Mouse (Mus musculus): ENCODE measurements around the gene Rpa1. TPM values are rescaled to one million over a fixed set of nuclear protein-coding genes. Genes with fewer than 3 reads are reported as not detected.
A peak's percentile ranks its signal among the peaks of the same experiment; 100 is the strongest.
"Not testable (repeated sequence)": the region's sequence is repeated elsewhere in the genome, so short reads cannot be mapped to it uniquely, and the experiment has no call there.

Gene Rpa1
- polyA plus RNA-seq (2017; shearing (Covaris generic)): 100 to 1,000 TPM; 199 to 296 (median 217) TPM

DNA sequence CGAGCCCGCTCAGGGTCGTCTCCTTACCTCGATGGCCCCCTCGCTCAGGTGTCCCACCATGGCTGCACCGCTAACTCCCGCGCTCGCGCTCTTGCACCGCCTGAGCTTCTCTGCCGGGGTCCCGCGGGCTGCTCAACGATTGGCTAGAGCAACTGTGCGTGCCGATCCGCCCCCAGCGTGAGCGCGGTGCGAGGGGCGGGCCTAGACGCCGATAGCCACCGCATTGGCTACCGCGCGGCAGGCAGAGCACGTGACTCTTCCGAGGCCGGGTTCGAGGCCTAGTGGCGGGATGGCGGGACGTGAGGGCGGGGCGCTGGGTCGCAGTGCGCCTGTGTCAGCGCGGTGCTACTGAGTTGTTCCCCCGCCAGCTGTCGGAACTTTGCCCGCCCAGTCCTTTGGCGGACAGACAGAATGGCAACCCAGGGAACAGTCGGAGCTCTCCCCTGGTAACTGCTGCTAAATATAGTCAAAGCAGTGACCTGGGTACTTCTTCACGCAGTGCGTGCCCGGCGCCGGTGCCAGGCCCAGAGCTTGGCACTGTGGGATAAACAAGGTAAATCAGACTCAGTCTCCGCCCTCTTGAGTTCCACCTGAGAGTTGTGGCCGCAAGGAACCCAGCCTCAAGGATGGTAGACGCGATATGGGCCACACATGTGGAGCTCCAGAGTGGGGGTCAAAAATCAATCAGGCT, at the start of gene Rpa1, which contains the start of gene Smyd4:
Gene Rpa1, minus strand, starts transcription at position 126 of the 691 bp plus-strand sequence.
Gene Smyd4, plus strand, starts transcription at position 235 of the 691 bp plus-strand sequence.
- ATAC-seq: peak; percentile 97

GRCm38 (mm10) chr11:75397452-75397851, 49.3 kb upstream of the Rpa1 start:
- no peak for ATAC-seq

- no peak for ATAC-seq
Measured at GRCm38 (mm10) chr11:75395611-75396010, 47.5 kb upstream of the Rpa1 start.

- not testable (repeated sequence) for ATAC-seq
Measured at GRCm38 (mm10) chr11:75383529-75383928, 35.4 kb upstream of the Rpa1 start.

GRCm38 (mm10) chr11:75378786-75379185, 30.7 kb upstream of the Rpa1 start:
- not testable (repeated sequence) for ATAC-seq

DNA sequence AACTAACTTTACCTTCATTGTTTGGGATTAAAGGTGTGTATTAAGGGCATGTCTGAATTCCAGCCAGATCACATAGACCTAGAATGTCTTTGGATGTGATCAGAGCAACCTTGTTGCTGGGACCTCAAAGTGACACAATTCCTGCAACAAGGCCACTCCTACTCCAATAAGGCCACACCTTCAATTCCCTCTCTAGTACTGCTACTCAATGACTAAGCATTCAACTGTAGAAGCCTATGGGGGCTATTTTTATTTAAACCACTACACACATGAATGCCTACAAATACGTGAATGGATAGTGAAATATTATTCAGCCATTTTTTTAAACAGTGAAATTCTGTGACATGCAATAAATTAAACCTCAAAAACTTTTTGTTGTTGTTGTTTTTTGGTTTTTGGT, 29.0 kb upstream of the Rpa1 start:
- no peak for ATAC-seq

GRCm38 (mm10) chr11:75355475-75355874, 7.4 kb upstream of the Rpa1 start:
- ATAC-seq: no peak

- no peak for ATAC-seq
Measured at GRCm38 (mm10) chr11:75351225-75351624, 3.1 kb upstream of the Rpa1 start.

- no peak for ATAC-seq
Measured at GRCm38 (mm10) chr11:75348890-75349261, 752 bp upstream of the Rpa1 start.

DNA sequence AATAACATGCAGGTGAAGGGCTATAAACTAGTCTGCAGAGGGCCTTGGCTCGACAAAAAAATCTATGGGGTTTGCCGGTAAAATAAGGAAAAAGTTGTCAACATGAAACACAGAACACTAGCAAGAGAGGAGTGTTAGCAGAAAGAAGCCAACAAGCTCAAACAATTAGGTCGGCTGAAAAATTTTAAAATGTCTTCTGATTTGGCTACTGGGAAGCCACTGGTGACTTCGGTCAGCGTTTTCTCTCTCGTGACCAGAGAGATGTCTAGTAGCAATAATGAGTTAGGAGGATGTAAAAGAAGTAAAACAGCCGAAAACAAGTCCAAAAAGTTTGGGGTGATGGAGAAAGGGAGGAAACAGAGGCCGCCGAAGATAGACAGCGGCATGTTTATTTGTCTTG, 528 bp downstream of the Rpa1 start:
- no peak for ATAC-seq

GRCm38 (mm10) chr11:75347188-75347585, 937 bp downstream of the Rpa1 start:
- ATAC-seq: no peak

GRCm38 (mm10) chr11:75346556-75347187, 1.5 kb downstream of the Rpa1 start:
- no peak for ATAC-seq

- ATAC-seq: no peak
Measured at GRCm38 (mm10) chr11:75344716-75345115, 3.4 kb downstream of the Rpa1 start.

- no peak for ATAC-seq
Measured at GRCm38 (mm10) chr11:75344163-75344562, 4.0 kb downstream of the Rpa1 start.

DNA sequence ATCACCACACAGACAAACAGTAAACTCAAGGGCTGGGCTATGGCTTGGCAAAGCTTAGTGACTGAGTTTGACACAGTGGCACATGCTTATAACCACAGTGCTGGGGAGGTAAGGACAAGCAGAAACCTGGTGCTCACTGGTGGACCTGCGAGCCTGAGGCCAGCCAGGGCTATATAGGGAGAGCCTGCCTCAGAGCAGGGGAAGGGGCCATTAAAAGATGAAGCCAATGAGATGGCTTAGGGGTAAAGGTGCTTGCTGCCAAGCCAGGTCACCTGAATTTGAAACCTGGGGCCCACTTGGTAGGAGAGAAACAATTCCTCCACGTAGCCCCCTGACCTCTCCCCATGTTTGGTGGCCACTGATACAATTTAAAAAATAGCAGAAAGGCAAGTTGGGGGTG, 5.0 kb downstream of the Rpa1 start:
- no peak for ATAC-seq

DNA sequence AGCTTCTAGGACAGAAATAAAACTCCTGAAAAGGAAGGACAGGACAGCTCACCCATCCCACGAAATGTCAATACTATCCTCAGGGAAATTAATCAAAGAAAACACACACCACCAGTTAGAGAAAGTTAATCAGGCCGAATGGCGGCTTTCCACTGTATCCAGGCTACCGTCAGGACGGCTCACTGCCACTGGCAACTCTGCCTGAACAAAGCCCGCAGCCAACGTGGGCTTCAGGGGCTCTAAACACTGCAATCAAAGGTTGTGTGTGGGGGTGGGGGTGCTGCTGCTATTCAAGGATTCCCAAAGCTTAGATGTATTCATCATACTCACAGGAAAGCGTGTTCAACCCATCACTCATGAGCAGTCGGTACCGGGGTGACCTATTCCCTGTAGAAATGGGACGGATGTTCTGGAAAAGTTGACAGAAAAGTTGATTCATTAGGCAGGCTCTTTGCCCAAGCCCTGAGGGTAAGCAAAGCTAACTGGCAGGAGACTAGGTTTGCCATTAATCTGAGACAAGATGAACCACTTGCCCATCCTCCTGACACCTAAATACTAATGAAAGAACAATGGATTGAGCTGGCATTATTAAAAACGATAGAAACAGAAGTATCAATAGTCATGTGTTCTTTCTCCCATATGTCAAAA, 7.3 kb downstream of the Rpa1 start:
- no peak for ATAC-seq

DNA sequence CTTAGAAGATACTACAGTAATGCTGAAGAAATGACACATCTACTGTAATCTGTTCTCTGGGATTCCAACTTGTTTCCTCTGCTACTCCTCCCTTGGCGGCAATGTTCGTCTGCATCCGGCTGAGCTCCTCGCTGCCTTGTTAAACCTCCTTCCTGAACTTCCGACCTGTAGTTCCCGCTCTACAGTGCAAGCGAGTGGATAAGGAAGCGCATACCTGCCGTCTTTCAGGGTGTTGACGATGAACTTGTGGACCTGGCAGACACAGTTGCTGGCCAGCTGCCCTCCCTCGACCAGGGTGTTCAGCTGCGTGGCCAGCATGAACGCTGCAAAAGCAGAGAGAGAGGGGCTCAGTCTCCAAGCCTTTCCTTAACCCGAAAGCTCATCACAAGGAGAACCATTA, 8.0 kb downstream of the Rpa1 start:
- no peak for ATAC-seq

DNA sequence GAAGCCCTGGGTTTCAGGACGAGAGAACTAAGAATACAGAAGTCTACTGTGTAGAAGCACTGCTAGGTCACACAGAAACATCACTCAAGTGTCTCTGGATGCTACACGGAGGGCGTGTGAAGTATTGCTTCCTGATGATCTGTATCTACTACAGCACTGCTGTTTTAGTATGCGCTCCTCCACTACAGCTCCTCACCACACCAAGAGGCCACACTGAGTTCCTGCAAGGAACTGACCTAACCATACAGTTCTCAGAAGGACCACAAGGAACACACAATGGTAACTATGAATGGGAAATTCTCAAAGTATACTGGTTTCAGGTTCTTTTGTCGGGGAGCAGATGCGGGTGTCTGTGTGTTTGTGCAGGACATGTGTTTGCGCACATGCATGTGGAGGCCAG, 10.9 kb downstream of the Rpa1 start:
- peak; percentile 33 for ATAC-seq

GRCm38 (mm10) chr11:75336676-75337075, 11.4 kb downstream of the Rpa1 start:
- peak; percentile 93 for ATAC-seq

- no peak for ATAC-seq
Measured at GRCm38 (mm10) chr11:75325969-75326311, 22.2 kb downstream of the Rpa1 start.

DNA sequence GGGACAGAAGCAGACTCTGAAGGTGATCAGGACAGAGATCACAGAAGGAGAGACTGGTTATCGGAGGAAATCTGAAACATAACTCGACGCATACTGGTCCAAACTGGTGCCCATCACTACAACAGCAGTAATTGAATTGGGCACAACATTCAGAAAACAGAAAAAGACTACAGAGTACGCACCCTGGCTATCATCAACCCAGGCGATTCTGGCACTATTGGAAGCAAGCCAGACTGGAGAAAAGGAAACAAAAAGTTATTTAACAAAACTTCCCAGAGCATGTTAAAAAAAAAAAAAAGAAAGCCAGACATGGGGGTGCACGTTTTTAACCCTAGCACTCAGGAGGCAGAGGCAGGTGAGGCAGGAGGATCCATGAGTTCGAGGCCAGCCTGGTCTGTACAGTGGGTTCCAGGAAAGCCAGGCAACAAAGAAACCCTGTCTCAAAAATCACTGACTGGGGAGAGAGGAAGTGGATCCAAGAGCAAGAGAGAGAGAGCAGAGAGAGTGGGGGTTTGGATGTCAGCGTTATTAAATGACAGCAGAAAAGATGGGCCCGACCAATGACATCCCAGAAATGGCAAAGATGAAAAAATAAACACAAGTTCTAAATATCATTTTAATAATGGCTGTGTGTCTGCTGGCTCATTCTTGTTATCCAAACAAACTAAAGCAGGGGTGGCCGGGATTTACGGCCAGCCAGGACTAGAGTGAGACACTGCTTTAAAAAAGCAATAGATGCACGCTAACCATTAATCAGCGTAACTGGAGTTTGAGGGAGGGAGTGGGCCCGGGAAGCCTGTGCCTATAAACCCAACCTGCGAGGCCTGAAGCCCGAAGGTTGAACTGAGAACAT, 22.8 kb downstream of the Rpa1 start:
- ATAC-seq: no peak

DNA sequence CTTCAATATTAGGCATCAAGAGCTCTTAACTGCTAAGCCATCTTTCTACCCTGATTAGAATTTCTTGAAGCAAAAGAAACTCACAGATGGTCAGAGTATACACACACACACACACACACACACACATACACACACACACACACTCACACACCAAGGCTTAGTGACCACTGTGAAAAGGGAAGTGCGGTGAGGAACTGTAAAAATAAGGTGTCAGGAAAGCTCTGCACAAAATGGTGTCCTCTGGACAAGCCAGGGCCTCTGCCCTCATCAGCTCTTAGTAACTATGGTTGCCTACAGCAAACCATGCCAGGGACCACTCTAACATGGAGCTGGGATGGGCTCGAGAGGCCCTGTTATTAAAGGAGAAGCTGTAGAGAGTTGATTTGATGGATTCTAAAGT, 23.7 kb downstream of the Rpa1 start:
- no peak for ATAC-seq

DNA sequence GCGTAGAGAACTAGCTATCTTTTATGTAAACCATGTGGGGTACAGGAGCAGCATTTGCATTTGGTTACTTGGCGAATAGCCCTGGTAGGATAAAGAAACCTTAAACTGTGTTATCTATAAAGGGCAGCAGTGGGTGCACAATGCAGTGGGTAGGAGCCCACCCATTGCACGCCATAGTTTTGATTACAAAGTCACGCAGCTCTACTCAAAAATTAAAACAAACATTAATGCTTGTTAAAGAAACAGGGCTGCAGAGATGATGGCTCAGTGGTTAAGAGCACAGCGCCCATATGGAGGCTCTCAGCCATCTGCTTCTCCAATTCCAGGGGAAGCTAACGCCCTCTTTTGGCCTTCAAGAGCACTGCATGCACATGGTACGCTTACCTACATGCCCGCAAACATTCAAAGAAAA, 24.8 kb downstream of the Rpa1 start:
- ATAC-seq: no peak
